In the genomic region with DNA sequence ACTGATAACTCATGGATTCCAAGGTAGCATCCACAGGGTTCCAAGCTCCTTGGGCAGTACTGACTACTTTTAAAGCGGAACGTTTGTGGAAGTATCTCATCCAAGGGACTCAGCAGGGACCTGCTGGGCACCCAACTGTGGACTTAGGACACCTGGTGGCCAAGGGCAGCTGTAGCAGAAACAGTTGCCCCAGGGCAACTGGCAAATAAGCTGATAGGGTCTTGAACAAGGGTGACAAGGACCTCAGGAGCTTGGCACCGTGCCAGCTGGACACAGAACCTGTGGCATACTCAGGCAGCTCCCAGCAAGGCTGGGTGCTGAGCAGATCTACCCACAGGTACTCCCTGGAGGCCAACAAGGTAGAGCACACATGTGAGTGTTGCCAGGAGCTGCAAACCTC, we compare ENCODE assay signal across 21 mouse cellular contexts. TPM values are rescaled to one million over a fixed set of nuclear protein-coding genes. Genes with fewer than 3 reads are reported as not detected.
DNase-seq lines count a peak whose midpoint lies in the region; ATAC-seq and TF ChIP-seq lines count a peak whose summit lies in the region.
"Had no signal": no experiment of that assay in that cellular context is flagged by ENCODE, and none has a peak within 500 bp of the region (broad histone marks: within the 10 kb centered on the region; RNA-seq: fewer than 3 reads in every experiment).

No protein-coding gene starts in this region.

- no peaks in the 10 kb centered on the region for H3K36me3 ChIP-seq in kidney, embryonic 16.5 days (ENCODE audit: insufficient read depth, low read length)
- H3K36me3 ChIP-seq in lung, postnatal 0 days (ENCODE audit: insufficient read depth, low read length) = no peaks in the 10 kb centered on the region
- H3K36me3 ChIP-seq: embryonic facial prominence, embryonic 12.5 days; limb, embryonic 10.5 days had no signal

- no peaks in the 10 kb centered on the region for H3K9me3 ChIP-seq in kidney, embryonic 16.5 days (ENCODE audit: low read length)
- no peaks in the 10 kb centered on the region for H3K9me3 ChIP-seq in lung, postnatal 0 days (ENCODE audit: low read length)
- H3K9me3 ChIP-seq: embryonic facial prominence, embryonic 12.5 days; limb, embryonic 10.5 days had no signal

- DNase-seq in kidney, adult 11 months = peak; percentile 15
- no peak for DNase-seq in lung, postnatal 0 days (ENCODE audit: low spot score)
- no peak for DNase-seq in lung, postnatal 36 days
- DNase-seq in retina, postnatal 1 day = peak; percentile 30
- DNase-seq in heart, postnatal 25 days (ENCODE audit: low spot score) = no peak
- DNase-seq in frontal cortex, postnatal 25 days (ENCODE audit: low spot score in 2 of 2) = no peak
- DNase-seq: lung, adult 2 months; thymus, postnatal 14 days had no signal

- no peaks in the 10 kb centered on the region; the same call in 1 of the 2 replicates for H3K4me1 ChIP-seq in kidney, embryonic 16.5 days (ENCODE audit: insufficient read depth, low read length)
- no peaks in the 10 kb centered on the region for H3K4me1 ChIP-seq in lung, postnatal 0 days (ENCODE audit: insufficient read depth, low read depth, low read length)
- H3K4me1 ChIP-seq: limb, embryonic 10.5 days had no signal

- TF ChIP-seq CTCF in lung, postnatal 0 days (IDR thresholded peaks at IDR 0.05) = peak; percentile 37; the same call in 1 of the 2 replicates

- no peak overlapping the region for H3K27ac ChIP-seq in kidney, embryonic 16.5 days (ENCODE audit: low read length)
- H3K27ac ChIP-seq in lung, postnatal 0 days (ENCODE audit: low read length) = no peak overlapping the region
- H3K27ac ChIP-seq: embryonic facial prominence, embryonic 12.5 days; kidney, postnatal 0 days; limb, embryonic 10.5 days had no signal

- ATAC-seq in kidney, embryonic 16.5 days (ENCODE audit: low FRiP score, low TSS enrichment) = no peak
- no peak for ATAC-seq in lung, postnatal 0 days
- ATAC-seq in common myeloid progenitor, adult 5-6 weeks (replicated peaks; ENCODE audit: low read depth, poor library complexity, severe bottlenecking) = peak; percentile 35; the same call in 1 of the 2 replicates

- no peak overlapping the region for H3K4me2 ChIP-seq in kidney, embryonic 16.5 days (replicated peaks; ENCODE audit: low read depth, low read length)
- no peak overlapping the region for H3K4me2 ChIP-seq in lung, postnatal 0 days (replicated peaks; ENCODE audit: low read depth, low read length)
- H3K4me2 ChIP-seq: embryonic facial prominence, embryonic 12.5 days; heart, embryonic 11.5 days; midbrain, embryonic 11.5 days had no signal

- no peaks in the 10 kb centered on the region for H3K27me3 ChIP-seq in kidney, embryonic 16.5 days (ENCODE audit: insufficient read depth, low read length)
- no peaks in the 10 kb centered on the region for H3K27me3 ChIP-seq in lung, postnatal 0 days (replicated peaks; ENCODE audit: insufficient read depth, low read length)
- H3K27me3 ChIP-seq: embryonic facial prominence, embryonic 12.5 days had no signal

- no peak for TF ChIP-seq EP300 in lung, postnatal 0 days (IDR thresholded peaks at IDR 0.05)

- intact Hi-C loops in heart, postnatal 25 days (cut with DNase I) = no loop called here

- WGBS in kidney, embryonic 16.5 days = 73% methylated on average over 3 of the region's 3 CpGs
- 66% methylated on average over 3 of the region's 3 CpGs for WGBS in lung, postnatal 0 days

- H3K9ac ChIP-seq in kidney, embryonic 16.5 days (replicated peaks; ENCODE audit: low read length) = no peak overlapping the region
- no peak overlapping the region for H3K9ac ChIP-seq in lung, postnatal 0 days (replicated peaks; ENCODE audit: low read depth)
- H3K9ac ChIP-seq: embryonic facial prominence, embryonic 12.5 days had no signal

- H3K4me3 ChIP-seq in kidney, embryonic 16.5 days (ENCODE audit: low read length) = no peak overlapping the region
- no peak overlapping the region for H3K4me3 ChIP-seq in lung, postnatal 0 days (ENCODE audit: low read depth, low read length)
- H3K4me3 ChIP-seq: embryonic facial prominence, embryonic 12.5 days; limb, embryonic 10.5 days; myocyte had no signal

RNA-seq across cellular contexts. Expression of a gene that starts 20.6 kb away (rescaled TPM):
- polyA plus RNA-seq in kidney, embryonic 16.5 days (2015; fragmentation: Nextera tagmentation; extraction: Ambion mirVana) = 0.02 TPM in 1 of 2 replicates, not detected in the other
- 0.80 and 1.5 TPM in 2 replicates for polyA plus RNA-seq in lung, postnatal 0 days (2015; fragmentation: Nextera tagmentation; extraction: Ambion mirVana)
- total RNA-seq in common myeloid progenitor, adult 5-6 weeks (2017) = 0.05 TPM in 2 replicates
- not detected for total RNA-seq in heart, postnatal 25 days (2021)
- total RNA-seq: adrenal gland, adult 18-20 months; CH12.LX; gastrocnemius, adult 18-20 months; layer of hippocampus, postnatal 25 days had no signal
- polyA plus RNA-seq: forebrain, embryonic 11.5 days had no signal

RNA-seq across cellular contexts. Expression of a gene that starts 29.5 kb away (rescaled TPM):
- not detected in 2 replicates for polyA plus RNA-seq in kidney, embryonic 16.5 days (2015; fragmentation: Nextera tagmentation; extraction: Ambion mirVana)
- polyA plus RNA-seq in lung, postnatal 0 days (2015; fragmentation: Nextera tagmentation; extraction: Ambion mirVana) = 0.30 and 0.52 TPM in 2 replicates
- not detected in 2 replicates for total RNA-seq in common myeloid progenitor, adult 5-6 weeks (2017)
- not detected for total RNA-seq in heart, postnatal 25 days (2021)
- total RNA-seq: adrenal gland, adult 18-20 months; CH12.LX; gastrocnemius, adult 18-20 months; layer of hippocampus, postnatal 25 days had no signal
- polyA plus RNA-seq: embryonic facial prominence, embryonic 12.5 days; forebrain, embryonic 11.5 days; heart, embryonic 11.5 days; kidney, postnatal 0 days; limb, embryonic 10.5 days; midbrain, embryonic 11.5 days; myocyte had no signal

Comparison
In these comparisons a context has a peak if more than half of its experiments do, and no peak if none do; other contexts are left out.
1. DNase-seq: peak in kidney, adult 11 months (single experiment) and retina, postnatal 1 day (single experiment); none in lung, postnatal 0 days (single experiment), lung, postnatal 36 days (single experiment), heart, postnatal 25 days (single experiment) and frontal cortex, postnatal 25 days (0 of 2).